Mouse (Mus musculus) macrophage (primary cell): ENCODE results near the gene Zscan10. TPM values are rescaled to one million over a fixed set of nuclear protein-coding genes. Genes with fewer than 3 reads are reported as not detected.
"Not testable (repeated sequence)": the region's sequence is repeated elsewhere in the genome, so short reads cannot be mapped to it uniquely, and the experiment has no call there.

Experiments used
- H3K27ac ChIP-seq: fragments of 350-480 bp; formaldehyde crosslinking; 2 replicates; pipeline ENCODE4 v1.9.0; 2021
- H3K36me3 ChIP-seq: fragments of 350-480 bp; formaldehyde crosslinking; 2 replicates; pipeline ENCODE4 v1.9.0; 2021; ENCODE audit errors: inconsistent target
- H3K4me3 ChIP-seq: fragments of 350-480 bp; formaldehyde crosslinking; 2 replicates; pipeline ENCODE4 v1.9.0; 2021; ENCODE audit errors: inconsistent target
- H3K79me2 ChIP-seq: fragments of 350-480 bp; formaldehyde crosslinking; 2 replicates; pipeline ENCODE4 v1.9.0; 2021; ENCODE audit errors: inconsistent target
- WGBS: methylation state at CpG from one replicate; pipeline ENCODE4 v1.1.7; 2026; ENCODE audit warnings: inconsistent platforms; ENCODE audit not compliant: missing documents; 5-methylcytosine and 5-hydroxymethylcytosine counted together
- polyA plus RNA-seq: library from polyadenylated mRNA; stranded (reverse); fragments of 250-400 nt; gene quantifications from 3 replicates; pipeline ENCODE4 v1.2.4, GENCODE M21; 2018; ENCODE audit warnings: inconsistent platforms

Zscan10 gene
- polyA plus RNA-seq, 1 experiment from 2014 or later = not detected

DNA sequence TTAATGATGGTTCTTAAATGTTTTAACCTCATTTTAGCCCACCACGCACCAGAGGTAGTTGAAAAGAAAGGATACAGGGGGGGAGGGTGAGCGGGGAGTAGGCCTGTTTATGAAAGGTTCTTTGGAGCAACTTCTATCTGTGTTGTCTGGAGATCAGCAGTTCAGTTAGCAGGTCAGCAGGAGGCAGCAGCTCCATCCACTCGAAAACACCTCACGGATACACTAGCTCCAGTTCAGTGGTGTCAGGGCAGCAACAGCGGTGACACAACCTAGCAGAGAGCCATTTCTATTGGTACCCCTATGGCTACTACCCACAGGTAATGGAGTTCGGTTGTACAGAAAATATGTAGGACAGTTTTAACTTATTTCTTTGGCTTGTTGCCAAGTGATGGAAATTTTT is 30.6 kb upstream of the Zscan10 start:
- Histone ChIP-seq H3K27ac (no peak overlapping the region), H3K79me2 (no peaks in the 10 kb centered on the region), H3K36me3 (no peaks in the 10 kb centered on the region), H3K4me3 (no peak overlapping the region)
- WGBS = 30% methylated on average over 6 of the region's 6 CpGs

DNA sequence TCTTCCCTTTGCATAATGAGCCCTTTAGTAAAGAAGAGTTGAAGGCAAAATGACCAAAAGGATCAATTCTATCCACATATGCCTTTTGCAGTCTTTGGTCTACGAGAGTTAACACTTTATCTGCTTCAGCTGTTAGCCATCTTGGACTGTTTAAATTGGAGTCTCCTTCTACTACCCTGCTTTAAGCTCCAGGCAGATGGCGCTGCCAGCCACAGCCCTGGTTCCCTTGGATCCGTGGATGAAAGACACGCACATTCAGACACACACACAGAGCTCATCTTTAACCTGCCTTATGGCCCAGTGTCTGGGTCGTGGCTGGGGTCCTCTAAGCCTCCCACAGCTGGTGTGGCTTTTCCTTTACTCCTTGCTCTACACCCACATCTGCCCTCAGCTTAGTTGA is 29.6 kb upstream of the Zscan10 start:
- H3K4me3 ChIP-seq = no peak overlapping the region
- no peaks in the 10 kb centered on the region for H3K36me3 ChIP-seq
- WGBS = 14% methylated on average over 5 of the region's 5 CpGs
- no peaks in the 10 kb centered on the region for H3K79me2 ChIP-seq
- no peak overlapping the region for H3K27ac ChIP-seq

DNA sequence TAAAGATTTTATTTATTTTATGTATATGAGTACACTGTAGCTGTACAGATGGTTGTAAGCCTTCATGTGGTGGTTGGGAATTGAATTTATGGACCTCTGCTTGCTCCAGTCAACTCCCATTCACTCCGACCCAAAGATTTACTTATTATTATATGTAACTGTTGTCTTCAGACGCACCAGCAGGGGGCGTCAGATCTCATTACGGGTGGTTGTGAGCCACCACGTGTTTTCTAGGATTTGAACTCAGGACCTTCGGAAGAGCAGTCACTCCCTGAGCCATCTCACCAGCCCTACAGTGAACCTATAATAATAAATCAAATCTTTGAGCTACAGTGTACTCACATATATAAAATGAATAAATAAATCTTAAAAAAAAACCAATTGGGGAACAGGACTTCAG is 28.6 kb upstream of the Zscan10 start:
- H3K79me2 ChIP-seq = no peaks in the 10 kb centered on the region
- no peak overlapping the region for H3K27ac ChIP-seq
- no peaks in the 10 kb centered on the region for H3K36me3 ChIP-seq
- no peak overlapping the region for H3K4me3 ChIP-seq
- 76% methylated on average over 6 of the region's 6 CpGs for WGBS

DNA sequence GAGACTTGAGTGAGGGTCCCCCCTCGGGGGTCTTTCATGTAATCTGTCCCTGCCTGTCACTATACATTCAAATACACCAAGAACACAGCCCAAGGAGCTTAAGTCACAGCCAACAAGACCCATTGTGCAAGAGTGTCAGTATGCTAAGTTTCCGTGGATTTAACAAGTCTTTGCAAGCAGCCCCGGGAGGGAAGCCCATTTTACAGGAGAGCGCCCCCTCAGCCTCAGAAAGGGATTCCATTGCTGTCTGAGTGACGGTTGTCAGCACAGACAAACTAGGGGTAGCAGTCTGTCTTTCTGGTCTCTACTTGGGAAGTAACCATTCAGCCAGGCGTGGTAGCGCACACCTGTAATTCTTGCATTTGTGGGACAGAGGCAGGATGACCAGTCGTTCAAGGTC is 26.5 kb upstream of the Zscan10 start:
- Histone ChIP-seq H3K36me3 (no peaks in the 10 kb centered on the region), H3K4me3 (no peak overlapping the region), H3K27ac (no peak overlapping the region), H3K79me2 (no peaks in the 10 kb centered on the region)
- WGBS = 90% methylated on average over 8 of the region's 8 CpGs

DNA sequence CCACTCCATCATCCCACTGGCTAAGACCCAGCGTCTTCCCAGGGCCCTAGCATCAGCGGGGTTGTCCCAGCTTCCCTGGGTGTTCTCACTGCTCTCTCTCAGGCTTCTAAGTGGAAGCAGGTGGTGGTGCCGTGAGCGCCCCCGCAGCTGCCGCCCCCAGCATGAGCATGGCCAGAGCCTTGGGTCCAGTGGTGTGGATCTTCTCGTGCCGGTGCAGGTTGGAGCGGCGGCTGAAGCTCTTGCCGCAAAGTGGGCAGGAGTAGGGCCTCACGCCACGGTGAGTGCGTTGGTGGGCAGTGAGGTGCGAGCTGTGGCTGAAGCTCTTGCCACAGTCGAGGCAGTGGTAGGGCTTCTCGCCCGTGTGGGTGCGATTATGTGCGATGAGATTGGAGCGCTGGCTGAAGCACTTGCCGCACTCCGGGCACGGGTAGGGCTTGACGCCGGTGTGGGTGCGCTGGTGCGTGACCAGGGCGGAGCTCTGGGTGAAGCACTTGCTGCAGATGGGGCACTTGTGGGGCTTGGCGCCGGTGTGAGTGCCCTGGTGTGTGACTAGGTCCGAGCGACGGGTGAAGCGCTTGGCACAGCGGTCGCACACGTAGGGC is 24.6 kb upstream of the Zscan10 start:
- Histone ChIP-seq H3K27ac (no peak overlapping the region), H3K4me3 (no peak overlapping the region), H3K79me2 (no peaks in the 10 kb centered on the region), H3K36me3 (no peaks in the 10 kb centered on the region)
- WGBS = 94% methylated on average over 36 of the region's 38 CpGs

DNA sequence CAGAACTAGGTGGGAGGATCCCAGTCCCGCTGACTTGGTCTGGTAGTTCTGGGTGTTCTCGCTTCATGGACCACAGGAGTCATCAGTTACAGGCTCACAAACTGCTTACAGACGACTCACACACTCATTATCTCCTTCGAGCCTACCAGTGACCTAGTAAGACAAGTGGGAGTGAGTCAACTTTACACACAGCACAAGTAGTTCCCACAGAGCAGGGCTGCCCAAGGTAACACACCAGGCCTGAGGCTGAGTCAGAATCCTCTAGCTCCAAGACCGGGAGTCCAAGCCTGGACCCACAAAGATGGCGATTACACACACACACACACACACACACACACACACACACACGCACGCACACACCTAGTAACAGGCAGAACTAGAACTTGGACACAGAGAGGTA is 15.9 kb upstream of the Zscan10 start:
- Histone ChIP-seq H3K27ac (no peak overlapping the region), H3K79me2 (no peaks in the 10 kb centered on the region), H3K36me3 (no peaks in the 10 kb centered on the region), H3K4me3 (no peak overlapping the region)
- 90% methylated on average over 6 of the region's 8 CpGs for WGBS

DNA sequence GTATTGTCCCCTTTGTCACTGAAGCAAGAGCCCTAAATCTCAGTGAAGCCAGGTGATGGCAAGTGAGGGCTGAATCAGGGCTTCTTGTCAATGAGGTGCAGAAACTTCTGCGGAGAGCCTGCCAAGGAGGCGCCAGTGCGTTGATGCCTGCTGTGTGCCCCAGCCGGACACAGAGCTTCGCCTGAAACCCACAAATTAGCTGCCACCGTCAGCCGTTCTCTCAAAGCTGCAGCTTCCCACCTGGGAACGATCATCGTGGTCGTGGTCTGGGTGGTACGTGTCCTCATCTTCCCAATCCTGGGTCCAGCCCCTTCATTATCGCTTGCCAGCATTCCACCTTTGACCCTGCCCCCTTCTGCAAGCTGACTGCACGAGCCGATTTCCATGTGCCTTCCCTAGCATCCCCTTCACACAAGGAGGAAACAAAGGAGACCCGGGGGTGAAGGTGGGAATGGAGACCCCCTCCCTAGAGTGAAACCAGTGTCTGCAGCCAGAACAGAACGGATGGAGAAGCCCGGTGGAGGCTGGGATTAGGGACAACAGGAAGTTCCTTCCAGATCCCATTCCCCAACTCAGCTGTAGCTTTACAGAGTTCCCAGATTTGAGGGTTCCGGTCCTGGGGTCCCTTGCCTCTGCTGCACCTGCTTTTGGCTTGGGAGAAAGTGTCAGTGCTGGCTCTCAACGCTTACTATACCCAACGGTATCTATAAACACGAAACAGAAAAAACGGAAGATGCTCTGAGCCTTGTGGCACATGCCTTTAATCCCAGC is 14.8 kb upstream of the Zscan10 start:
- Histone ChIP-seq H3K36me3 (no peaks in the 10 kb centered on the region), H3K4me3 (peak overlapping the region; percentile 17), H3K79me2 (no peaks in the 10 kb centered on the region), H3K27ac (no peak overlapping the region)
- 8% methylated on average over 22 of the region's 22 CpGs for WGBS

DNA sequence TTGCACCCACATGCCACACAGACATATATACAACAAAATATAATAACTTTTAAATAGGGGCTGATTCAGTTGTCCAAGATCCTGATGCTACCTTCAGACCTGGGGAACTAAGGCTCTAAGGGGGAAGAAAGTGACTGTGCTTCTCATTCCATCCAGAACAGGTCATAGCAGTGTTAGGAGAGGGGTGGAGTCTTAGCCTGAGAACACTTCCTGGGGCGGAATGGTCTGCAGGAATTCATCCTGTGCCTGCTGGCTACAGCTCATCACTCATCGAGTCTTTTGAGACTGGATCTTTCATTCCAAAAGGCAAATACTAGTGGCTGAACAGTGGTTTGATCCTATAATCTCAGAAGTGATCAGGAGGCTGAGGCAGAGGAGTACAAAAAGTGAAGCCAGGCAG is 13.4 kb upstream of the Zscan10 start:
- H3K36me3 ChIP-seq = no peaks in the 10 kb centered on the region
- H3K79me2 ChIP-seq = no peaks in the 10 kb centered on the region
- H3K4me3 ChIP-seq = no peak overlapping the region
- whole genome bisulfite sequencing = 96% methylated on average over 2 of the region's 2 CpGs
- no peak overlapping the region for H3K27ac ChIP-seq

DNA sequence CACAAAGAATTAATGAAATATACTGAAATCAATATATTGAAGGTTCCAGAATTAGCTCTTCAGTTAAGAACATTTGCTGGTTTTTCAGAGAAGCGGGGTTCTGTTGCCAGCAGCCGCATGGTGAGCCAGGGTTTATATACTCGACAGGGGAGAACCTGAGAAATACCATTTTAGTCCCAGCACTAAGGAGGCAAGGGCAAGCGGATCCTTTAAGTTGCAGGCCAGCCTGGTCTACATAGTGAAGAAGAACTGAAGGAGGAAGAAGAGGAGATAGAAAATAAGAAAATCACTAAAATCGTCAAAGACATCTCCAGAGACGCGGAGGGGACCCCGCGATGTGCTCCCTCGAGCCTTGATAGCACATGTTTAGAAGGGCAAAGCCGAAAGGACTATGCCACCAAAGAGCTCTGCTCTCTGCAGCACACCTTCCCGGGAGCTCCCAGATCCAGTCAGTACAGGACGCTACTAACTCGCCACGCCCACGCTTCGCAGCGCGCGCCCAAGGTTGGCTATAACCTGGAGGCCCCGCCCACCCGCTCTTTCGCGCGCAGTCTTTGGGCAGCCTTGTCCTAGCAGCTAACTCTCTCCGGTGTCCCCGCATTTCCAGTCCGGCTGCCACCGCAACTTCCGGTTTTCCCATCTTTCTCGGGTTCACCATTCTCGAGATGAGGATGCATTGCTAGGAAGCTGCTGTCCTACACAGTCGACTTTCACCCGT is 8.3 kb upstream of the Zscan10 start:
- WGBS = 9% methylated on average over 34 of the region's 34 CpGs
- H3K27ac ChIP-seq = no peak overlapping the region
- no peaks in the 10 kb centered on the region for H3K36me3 ChIP-seq
- H3K4me3 ChIP-seq = peak overlapping the region; percentile 23
- H3K79me2 ChIP-seq = no peaks in the 10 kb centered on the region

DNA sequence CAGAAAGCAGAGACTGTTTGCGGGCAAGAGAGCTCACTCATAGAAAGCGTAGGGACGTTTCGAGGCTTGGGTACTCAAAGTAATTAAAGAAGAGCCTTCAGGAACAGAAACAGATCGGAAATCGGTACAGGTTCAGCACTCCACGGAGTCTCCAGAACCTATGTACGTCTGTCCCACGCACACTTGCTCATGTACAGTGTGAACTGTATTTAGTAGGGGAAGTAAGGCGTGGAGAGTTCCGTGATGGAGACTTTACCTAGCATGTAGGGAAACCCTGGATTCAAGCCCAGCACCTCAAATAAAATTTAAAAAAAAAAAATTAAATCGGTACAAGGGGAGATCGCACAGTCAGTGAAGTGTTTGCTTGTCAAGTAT is 7.7 kb upstream of the Zscan10 start:
- 15% methylated on average over 13 of the region's 13 CpGs for WGBS
- Histone ChIP-seq H3K4me3 (peak overlapping the region; percentile 23), H3K27ac (no peak overlapping the region), H3K79me2 (no peaks in the 10 kb centered on the region), H3K36me3 (no peaks in the 10 kb centered on the region)

DNA sequence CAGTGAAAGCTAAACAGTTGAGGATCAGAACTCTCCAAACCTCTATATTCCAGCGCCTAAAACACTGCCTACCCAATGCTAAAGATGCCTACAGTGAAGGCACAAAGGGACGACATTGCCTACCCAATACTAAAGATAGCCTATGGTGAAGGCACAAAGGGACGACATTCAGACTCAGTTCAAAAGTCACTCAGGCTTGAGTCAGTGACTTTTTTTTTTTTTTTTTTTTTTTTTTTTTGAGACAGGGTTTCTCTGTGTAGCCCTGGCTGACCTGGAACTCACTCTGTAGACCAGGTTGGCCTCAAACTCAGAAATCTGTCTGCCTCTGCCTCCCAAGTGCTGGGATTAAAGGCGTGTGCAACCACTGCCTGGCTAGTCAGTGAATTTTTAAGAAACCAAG is 5.5 kb upstream of the Zscan10 start:
- not testable (repeated sequence) for H3K27ac ChIP-seq, H3K36me3 ChIP-seq, H3K79me2 ChIP-seq, H3K4me3 ChIP-seq
- 98% methylated on average over 4 of the region's 4 CpGs for WGBS

DNA sequence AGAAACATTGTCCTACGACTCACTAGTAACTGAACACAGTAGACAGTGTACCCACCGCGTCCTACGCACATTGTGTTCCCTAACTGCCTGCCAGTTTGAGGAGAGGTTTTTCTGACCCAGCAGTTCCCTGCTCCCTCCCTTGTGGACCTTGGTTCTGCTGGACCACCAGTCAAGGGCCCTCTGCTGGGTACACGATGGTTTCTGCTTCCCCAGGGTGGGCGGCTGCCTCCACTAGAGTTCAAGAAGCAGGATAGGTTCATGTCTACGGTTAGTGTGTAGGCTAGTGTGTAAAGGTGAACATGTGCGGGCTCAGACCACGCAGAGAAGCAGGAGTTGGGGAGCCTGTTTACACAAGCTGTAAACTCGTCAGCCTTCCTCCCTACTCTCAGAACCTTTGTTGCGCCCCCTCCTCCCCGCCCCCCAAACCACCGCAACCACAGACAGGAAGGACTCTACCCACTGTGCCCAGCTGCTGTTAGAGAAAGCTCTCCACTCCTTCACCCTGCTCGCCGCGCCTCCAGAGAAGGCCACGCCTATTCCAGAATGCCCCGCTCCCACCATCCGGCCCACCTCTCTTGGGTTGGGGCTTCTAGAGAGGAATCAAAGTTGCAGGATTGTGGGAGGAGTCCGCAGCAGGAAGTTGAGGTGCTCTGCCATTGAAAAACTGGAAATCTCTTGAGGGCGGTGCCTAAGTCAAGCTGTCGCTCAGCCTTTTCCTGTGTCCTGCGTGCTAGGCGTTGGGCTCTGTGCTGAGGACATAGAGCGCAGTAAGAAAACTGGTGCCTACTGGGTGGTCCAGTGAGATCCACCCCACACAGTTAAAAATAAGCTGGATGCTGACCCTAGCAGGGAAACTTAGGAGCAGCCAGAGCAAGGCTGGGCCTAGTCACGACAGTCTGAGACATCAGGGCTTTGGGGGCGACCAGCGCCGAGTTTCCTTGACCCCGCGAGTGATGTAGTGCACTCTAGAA is 1.8 kb upstream of the Zscan10 start, which contains the start of gene Zfp13:
Gene Zfp13, minus strand, starts transcription at position 906 of the 971 bp plus-strand sequence.
- Histone ChIP-seq H3K36me3 (no peaks in the 10 kb centered on the region), H3K79me2 (no peaks in the 10 kb centered on the region), H3K4me3 (peak within 1 kb of the TSS; percentile 49), H3K27ac (peak within 1 kb of the TSS; percentile 46)
- 5% methylated on average over 31 of the region's 31 CpGs for WGBS

DNA sequence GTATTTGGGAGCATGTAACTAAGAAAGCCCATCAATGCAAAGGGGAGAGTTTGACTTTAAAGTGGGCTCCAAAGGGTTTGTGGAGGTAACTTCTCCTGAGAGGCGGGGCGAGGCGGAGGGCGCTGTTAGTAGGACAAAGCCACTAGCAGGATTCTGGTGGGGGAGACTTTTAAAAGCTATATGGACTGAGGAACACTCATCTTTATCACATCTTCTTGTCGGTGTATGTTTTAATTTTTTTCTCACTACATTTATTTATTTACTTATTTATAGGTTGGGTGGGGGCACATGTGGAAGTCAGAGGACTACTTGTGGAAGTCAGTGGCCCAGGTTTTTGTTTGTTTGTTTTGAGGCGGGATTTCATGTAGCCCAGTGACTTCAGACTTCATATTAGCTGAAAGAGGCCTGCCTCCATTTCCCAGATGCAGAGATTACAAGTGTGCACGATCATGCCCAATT is 1.0 kb upstream of the Zscan10 start:
- Histone ChIP-seq H3K27ac (peak overlapping the region; percentile 46; the same call in 1 of the 2 replicates), H3K4me3 (peak overlapping the region; percentile 49), H3K79me2 (no peaks in the 10 kb centered on the region), H3K36me3 (no peaks in the 10 kb centered on the region)
- WGBS = 28% methylated on average over 7 of the region's 7 CpGs
